Mouse (Mus musculus) small intestine, adult 2 months (tissue): ENCODE measurements around the gene Ptpn14.

ENCODE experiments used
- CTCF ChIP-seq: fragments of 200-500 bp; IDR thresholded peaks from 2 replicates; pipeline ENCODE4 v1.5.1; 2012; ENCODE audit warnings: low read depth, mild to moderate bottlenecking, control low read depth, inconsistent platforms, low read length, moderate library complexity, mixed read lengths; ENCODE audit not compliant: insufficient replicate concordance, insufficient read length; ENCODE audit errors: extremely low read depth
- POLR2A ChIP-seq: fragments of 200-500 bp; IDR thresholded peaks from 2 replicates; pipeline ENCODE4 v1.6.1; 2012; ENCODE audit warnings: low read depth, mild to moderate bottlenecking, control low read depth, inconsistent platforms, low read length, moderate library complexity

- TF ChIP-seq POLR2A (no peak), CTCF (no peak)
These were observed 42.4 kb downstream of the Ptpn14 start for GRCm38 (mm10) chr1:189770516-189770915.
